ENCODE assay signal across 8 mouse cellular contexts in genomic region chr8:87472271-87473236, GRCm38 (mm10). TPM values are rescaled to one million over a fixed set of nuclear protein-coding genes. Genes with fewer than 3 reads are reported as not detected.
DNase-seq lines count a peak whose midpoint lies in the region; ATAC-seq and TF ChIP-seq lines count a peak whose summit lies in the region.

Cbln1 (minus strand) TSS chr8:87472609.

- peak within 1 kb of the TSS; percentile 38 for H3K4me3 ChIP-seq in thymus, adult 2 months (ENCODE audit: control insufficient read depth, insufficient read depth, low read length)
- peak within 1 kb of the TSS; percentile 69 for H3K4me3 ChIP-seq in forebrain, embryonic 10.5 days
- peak within 1 kb of the TSS; percentile 63 for H3K4me3 ChIP-seq in heart, embryonic 13.5 days
- peak within 1 kb of the TSS; percentile 45 for H3K4me3 ChIP-seq in kidney, postnatal 0 days (replicated peaks; ENCODE audit: low read depth, low read length)
- peak within 1 kb of the TSS; percentile 50 for H3K4me3 ChIP-seq in limb, embryonic 15.5 days
- peak within 1 kb of the TSS; percentile 71 for H3K4me3 ChIP-seq in midbrain, embryonic 16.5 days (ENCODE audit: low read depth, low read length)

- DNase-seq in thymus, adult 2 months = peak; percentile 13
- no peak for DNase-seq in thymus, adult 18-20 months
- peak; percentile 94 for DNase-seq in forebrain, embryonic 10.5 days (ENCODE audit: extremely low spot score, low spot score)
- peak; percentile 94 for DNase-seq in kidney, postnatal 0 days (ENCODE audit: low spot score)
- DNase-seq in splenic B cell, adult 2 months (ENCODE audit: low read depth, low spot score) = peak; percentile 22

- peaks cover 20% of the 10 kb centered on the region for H3K27me3 ChIP-seq in thymus, adult 2 months (ENCODE audit: control insufficient read depth, insufficient read depth, low read length)
- peaks cover 91% of the 10 kb centered on the region for H3K27me3 ChIP-seq in forebrain, embryonic 10.5 days (ENCODE audit: poor library complexity, severe bottlenecking)
- H3K27me3 ChIP-seq in heart, embryonic 13.5 days (replicated peaks) = peaks cover 95% of the 10 kb centered on the region
- peaks cover 86% of the 10 kb centered on the region for H3K27me3 ChIP-seq in kidney, postnatal 0 days (ENCODE audit: insufficient read depth, low read length)
- peaks cover 87% of the 10 kb centered on the region for H3K27me3 ChIP-seq in limb, embryonic 15.5 days
- H3K27me3 ChIP-seq in midbrain, embryonic 16.5 days (ENCODE audit: control insufficient read depth, insufficient read depth, low read depth, low read length) = peaks cover 10% of the 10 kb centered on the region
- no peaks in the 10 kb centered on the region; the same call in 1 of the 2 replicates for H3K27me3 ChIP-seq in splenic B cell, adult 2 months (ENCODE audit: control insufficient read depth, insufficient read depth, low read length, poor library complexity, severe bottlenecking)

- peak; percentile 81 for ATAC-seq in heart, embryonic 13.5 days (ENCODE audit: extremely low read depth, insufficient number of reproducible peaks, low FRiP score, low TSS enrichment)
- ATAC-seq in kidney, postnatal 0 days (replicated peaks; ENCODE audit: low FRiP score, low read depth) = peak; percentile 96
- peak; percentile 89 for ATAC-seq in limb, embryonic 15.5 days (ENCODE audit: insufficient number of reproducible peaks, low FRiP score, low TSS enrichment, low read depth)
- peak; percentile 94 for ATAC-seq in midbrain, embryonic 16.5 days

- H3K9me3 ChIP-seq in forebrain, embryonic 10.5 days = no peaks in the 10 kb centered on the region
- no peaks in the 10 kb centered on the region for H3K9me3 ChIP-seq in heart, embryonic 13.5 days
- H3K9me3 ChIP-seq in kidney, postnatal 0 days (replicated peaks; ENCODE audit: low read length) = no peaks in the 10 kb centered on the region
- H3K9me3 ChIP-seq in limb, embryonic 15.5 days = no peaks in the 10 kb centered on the region
- H3K9me3 ChIP-seq in midbrain, embryonic 16.5 days (replicated peaks; ENCODE audit: control insufficient read depth, low read length, poor library complexity, severe bottlenecking) = no peaks in the 10 kb centered on the region

- no peak for TF ChIP-seq CTCF in thymus, adult 2 months (IDR thresholded peaks at IDR 0.05; ENCODE audit: borderline replicate concordance, control insufficient read depth, extremely low read depth, insufficient read depth, low read length, poor library complexity)
- no peak; the same call in 1 of the 2 replicates for TF ChIP-seq CTCF in kidney, postnatal 0 days (IDR thresholded peaks at IDR 0.05; ENCODE audit: low read depth)

- H3K9ac ChIP-seq in heart, embryonic 13.5 days = peak within 1 kb of the TSS; percentile 70
- H3K9ac ChIP-seq in kidney, postnatal 0 days (ENCODE audit: low read depth, low read length) = no peak within 1 kb of the TSS
- peak within 1 kb of the TSS; percentile 10; the same call in 1 of the 2 replicates for H3K9ac ChIP-seq in limb, embryonic 15.5 days
- H3K9ac ChIP-seq in midbrain, embryonic 16.5 days (ENCODE audit: low read depth, low read length) = peak within 1 kb of the TSS; percentile 74

- H3K36me3 ChIP-seq in thymus, adult 2 months (ENCODE audit: control insufficient read depth, insufficient read depth, low read length) = no peaks in the 10 kb centered on the region
- H3K36me3 ChIP-seq in forebrain, embryonic 10.5 days (replicated peaks) = no peaks in the 10 kb centered on the region
- H3K36me3 ChIP-seq in heart, embryonic 13.5 days = no peaks in the 10 kb centered on the region
- no peaks in the 10 kb centered on the region for H3K36me3 ChIP-seq in kidney, postnatal 0 days (ENCODE audit: insufficient read depth, low read length)
- no peaks in the 10 kb centered on the region for H3K36me3 ChIP-seq in limb, embryonic 15.5 days
- no peaks in the 10 kb centered on the region for H3K36me3 ChIP-seq in midbrain, embryonic 16.5 days (ENCODE audit: control insufficient read depth, insufficient read depth, low read length)
- H3K36me3 ChIP-seq in splenic B cell, adult 2 months (ENCODE audit: control insufficient read depth, insufficient read depth, low read length, poor library complexity, severe bottlenecking) = no peaks in the 10 kb centered on the region

- H3K4me1 ChIP-seq in thymus, adult 2 months (replicated peaks; ENCODE audit: control insufficient read depth, insufficient read depth, low read length) = peaks cover 10% of the 10 kb centered on the region
- H3K4me1 ChIP-seq in forebrain, embryonic 10.5 days = peaks cover 58% of the 10 kb centered on the region
- peaks cover 46% of the 10 kb centered on the region for H3K4me1 ChIP-seq in heart, embryonic 13.5 days
- peaks cover 12% of the 10 kb centered on the region; the same call in 1 of the 2 replicates for H3K4me1 ChIP-seq in kidney, postnatal 0 days (replicated peaks; ENCODE audit: insufficient read depth, low read length)
- H3K4me1 ChIP-seq in limb, embryonic 15.5 days = peaks cover 51% of the 10 kb centered on the region
- peaks cover 36% of the 10 kb centered on the region for H3K4me1 ChIP-seq in midbrain, embryonic 16.5 days (ENCODE audit: control insufficient read depth, insufficient read depth, low read length)

- 3% methylated on average over 119 of the region's 122 CpGs for WGBS in thymus, adult 2 months
- under 1% methylated on average over 118 of the region's 122 CpGs for WGBS in forebrain, embryonic 10.5 days
- under 1% methylated on average over 113 of the region's 122 CpGs for WGBS in heart, embryonic 13.5 days
- WGBS in kidney, postnatal 0 days = under 1% methylated on average over 115 of the region's 122 CpGs
- WGBS in limb, embryonic 15.5 days = under 1% methylated on average over 111 of the region's 122 CpGs
- WGBS in midbrain, embryonic 16.5 days = under 1% methylated on average over 93 of the region's 122 CpGs

- no peak within 1 kb of the TSS for H3K27ac ChIP-seq in thymus, adult 2 months (ENCODE audit: control insufficient read depth, insufficient read depth, low read length)
- peak within 1 kb of the TSS; percentile 81 for H3K27ac ChIP-seq in forebrain, embryonic 10.5 days
- H3K27ac ChIP-seq in heart, embryonic 13.5 days (replicated peaks) = no peak within 1 kb of the TSS
- no peak within 1 kb of the TSS for H3K27ac ChIP-seq in kidney, postnatal 0 days
- H3K27ac ChIP-seq in limb, embryonic 15.5 days = no peak within 1 kb of the TSS
- peak within 1 kb of the TSS; percentile 79 for H3K27ac ChIP-seq in midbrain, embryonic 16.5 days (ENCODE audit: low read length)

- peak within 1 kb of the TSS; percentile 99 for H3K4me2 ChIP-seq in heart, embryonic 13.5 days
- H3K4me2 ChIP-seq in kidney, postnatal 0 days (ENCODE audit: low read length) = peak within 1 kb of the TSS; percentile 63
- peak within 1 kb of the TSS; percentile 96 for H3K4me2 ChIP-seq in limb, embryonic 15.5 days
- H3K4me2 ChIP-seq in midbrain, embryonic 16.5 days (ENCODE audit: low read length) = peak within 1 kb of the TSS; percentile 97

- TF ChIP-seq POLR2A in thymus, adult 2 months (IDR thresholded peaks at IDR 0.05; ENCODE audit: control insufficient read depth, extremely low read depth, insufficient read depth, low read length, poor library complexity) = no peak

RNA-seq across cellular contexts. Expression of gene Cbln1, which starts in this region (rescaled TPM):
- polyA plus RNA-seq in thymus, adult 2 months (2012; rRNA removed) = 0.12 and 0.19 TPM in 2 replicates
- polyA plus RNA-seq in forebrain, embryonic 10.5 days (2016; fragmentation: Nextera tagmentation; extraction: Ambion mirVana) = 1.5 TPM in 2 replicates
- polyA plus RNA-seq in heart, embryonic 13.5 days (2015; fragmentation: Nextera tagmentation; extraction: Ambion mirVana) = 0.08 and 0.09 TPM in 2 replicates
- 0.12 TPM in 1 of 2 replicates, not detected in the other for polyA plus RNA-seq in kidney, postnatal 0 days (2015; fragmentation: Nextera tagmentation; extraction: Ambion mirVana)
- polyA plus RNA-seq in limb, embryonic 15.5 days (2015; fragmentation: Nextera tagmentation; extraction: Ambion mirVana) = 0.10 TPM in 1 of 2 replicates, not detected in the other
- 16.7 and 19.9 TPM in 2 replicates for polyA plus RNA-seq in midbrain, embryonic 16.5 days (2015; fragmentation: Nextera tagmentation; extraction: Ambion mirVana)

Comparison
In these comparisons a context has a peak if more than half of its experiments do, and no peak if none do; other contexts are left out.
1. Peak in DNase-seq and H3K4me3 ChIP-seq in thymus, adult 2 months; RNA of the gene not detected or under 1 TPM.
2. Peak in ATAC-seq, H3K4me3 ChIP-seq, H3K9ac ChIP-seq and H3K4me2 ChIP-seq in heart, embryonic 13.5 days; RNA of the gene not detected or under 1 TPM.
3. Peak in DNase-seq, ATAC-seq, H3K4me3 ChIP-seq and H3K4me2 ChIP-seq in kidney, postnatal 0 days; RNA of the gene not detected or under 1 TPM.
4. Peak in ATAC-seq, H3K4me3 ChIP-seq, H3K9ac ChIP-seq and H3K4me2 ChIP-seq in limb, embryonic 15.5 days; RNA of the gene not detected or under 1 TPM.
5. DNase-seq: peak in forebrain, embryonic 10.5 days (single experiment) and splenic B cell, adult 2 months (single experiment); none in thymus, adult 18-20 months (0 of 2).
6. H3K27ac ChIP-seq: peak in forebrain, embryonic 10.5 days (single experiment) and midbrain, embryonic 16.5 days (single experiment); none in thymus, adult 2 months (single experiment), heart, embryonic 13.5 days (single experiment), kidney, postnatal 0 days (single experiment) and limb, embryonic 15.5 days (single experiment).
7. Peak in every context shown above with its lines, with median percentiles within 50 percentile points of each other: H3K4me3 ChIP-seq, ATAC-seq and H3K4me2 ChIP-seq.